Mouse (Mus musculus): Measurements from ENCODE around the gene Cox7a2l. TPM values are rescaled to one million over a fixed set of nuclear protein-coding genes. Genes with fewer than 3 reads are reported as not detected.
A peak's percentile ranks its signal among the peaks of the same experiment; 100 is the strongest.

The Cox7a2l gene
- total and polyA plus RNA-seq, 3 experiments, result 227 to 329 (median 278) TPM

- Histone ChIP-seq H3K27me3 (ENCODE audit: control insufficient read depth, insufficient read depth, low read length) (no peaks in the 10 kb centered on the region), H3K27ac (peak overlapping the region; percentile 98), H3K79me2 (replicated peaks; ENCODE audit: control insufficient read depth, insufficient read depth, low read length) (peaks cover 11% of the 10 kb centered on the region), H3K9ac (ENCODE audit: low read depth, low read length) (peak overlapping the region; percentile 73), H3K4me3 (peak overlapping the region; percentile 71), H3K36me3 (ENCODE audit: control insufficient read depth, insufficient read depth, low read length) (peaks cover 11% of the 10 kb centered on the region), H3K4me1 (ENCODE audit: control insufficient read depth, insufficient read depth, low read length) (peaks cover 5% of the 10 kb centered on the region; the same call in 1 of the 2 replicates)
- intact Hi-C loops (cut with DNase I), result loop anchor here (2.0 kb wide), 2 partner anchors 163 to 237 kb away; partner anchors contain the start of gene Eml4
- DNase-seq, result no peak
- WGBS, result under 1% methylated on average over 24 of the region's 24 CpGs
- no peak for TF ChIP-seq POLR2A (IDR thresholded peaks at IDR 0.05; ENCODE audit: insufficient read depth, low read depth, low read length)
- TF ChIP-seq CTCF (IDR thresholded peaks at IDR 0.05), result no peak
- TF ChIP-seq EP300 (IDR thresholded peaks at IDR 0.05; ENCODE audit: insufficient read depth, low read depth, low read length), result no peak
Observed at GRCm38 (mm10) chr17:83513655-83514212, 3.4 kb downstream of the Cox7a2l start.

- 76% methylated on average over 3 of the region's 3 CpGs for WGBS
- Histone ChIP-seq H3K4me3 (peak overlapping the region; percentile 71; the same call in 1 of the 2 replicates), H3K27ac (no peak overlapping the region), H3K9ac (ENCODE audit: low read depth, low read length) (no peak overlapping the region), H3K36me3 (ENCODE audit: control insufficient read depth, insufficient read depth, low read length) (peaks cover 11% of the 10 kb centered on the region), H3K79me2 (replicated peaks; ENCODE audit: control insufficient read depth, insufficient read depth, low read length) (peaks cover 13% of the 10 kb centered on the region), H3K27me3 (ENCODE audit: control insufficient read depth, insufficient read depth, low read length) (no peaks in the 10 kb centered on the region), H3K4me1 (ENCODE audit: control insufficient read depth, insufficient read depth, low read length) (peaks cover 5% of the 10 kb centered on the region; the same call in 1 of the 2 replicates)
- TF ChIP-seq EP300 (IDR thresholded peaks at IDR 0.05; ENCODE audit: insufficient read depth, low read depth, low read length), result no peak
- no peak for TF ChIP-seq POLR2A (IDR thresholded peaks at IDR 0.05; ENCODE audit: insufficient read depth, low read depth, low read length)
- TF ChIP-seq CTCF (IDR thresholded peaks at IDR 0.05), result no peak
- intact Hi-C loops (cut with DNase I), result no loop called here
- DNase-seq, result no peak
Observed at GRCm38 (mm10) chr17:83512130-83512529, 5.0 kb downstream of the Cox7a2l start.

- TF ChIP-seq CTCF (IDR thresholded peaks at IDR 0.05), result no peak
- no peak for TF ChIP-seq POLR2A (IDR thresholded peaks at IDR 0.05; ENCODE audit: insufficient read depth, low read depth, low read length)
- TF ChIP-seq EP300 (IDR thresholded peaks at IDR 0.05; ENCODE audit: insufficient read depth, low read depth, low read length), result no peak
- Histone ChIP-seq H3K27me3 (ENCODE audit: control insufficient read depth, insufficient read depth, low read length) (no peaks in the 10 kb centered on the region), H3K9ac (ENCODE audit: low read depth, low read length) (no peak overlapping the region), H3K27ac (no peak overlapping the region), H3K4me3 (no peak overlapping the region), H3K36me3 (ENCODE audit: control insufficient read depth, insufficient read depth, low read length) (peaks cover 3% of the 10 kb centered on the region; the same call in 1 of the 2 replicates), H3K4me1 (ENCODE audit: control insufficient read depth, insufficient read depth, low read length) (peaks cover 3% of the 10 kb centered on the region; the same call in 1 of the 2 replicates), H3K79me2 (replicated peaks; ENCODE audit: control insufficient read depth, insufficient read depth, low read length) (peaks cover 5% of the 10 kb centered on the region; the same call in 1 of the 2 replicates)
- DNase-seq, result no peak
- 87% methylated on average over 2 of the region's 2 CpGs for WGBS
- intact Hi-C loops (cut with DNase I), result no loop called here
Observed at GRCm38 (mm10) chr17:83503693-83504092, 13.4 kb downstream of the Cox7a2l start.

GRCm38 (mm10) chr17:83499692-83500091 lies 17.4 kb downstream of the Cox7a2l start:
- intact Hi-C loops (cut with DNase I), result no loop called here
- H3K4me1 ChIP-seq (ENCODE audit: control insufficient read depth, insufficient read depth, low read length), result no peaks in the 10 kb centered on the region
- H3K27me3 ChIP-seq (ENCODE audit: control insufficient read depth, insufficient read depth, low read length), result no peaks in the 10 kb centered on the region
- H3K27ac ChIP-seq, result no peak overlapping the region
- no peaks in the 10 kb centered on the region for H3K79me2 ChIP-seq (replicated peaks; ENCODE audit: control insufficient read depth, insufficient read depth, low read length)
- no peak for TF ChIP-seq CTCF (IDR thresholded peaks at IDR 0.05)
- no peak for TF ChIP-seq POLR2A (IDR thresholded peaks at IDR 0.05; ENCODE audit: insufficient read depth, low read depth, low read length)
- no peak for TF ChIP-seq EP300 (IDR thresholded peaks at IDR 0.05; ENCODE audit: insufficient read depth, low read depth, low read length)
- no peak for DNase-seq
- H3K4me3 ChIP-seq, result no peak overlapping the region
- H3K36me3 ChIP-seq (ENCODE audit: control insufficient read depth, insufficient read depth, low read length), result peaks cover 3% of the 10 kb centered on the region; the same call in 1 of the 2 replicates
- H3K9ac ChIP-seq (ENCODE audit: low read depth, low read length), result no peak overlapping the region
- 76% methylated on average over 4 of the region's 4 CpGs for WGBS

GRCm38 (mm10) chr17:83498889-83499288 lies 18.2 kb downstream of the Cox7a2l start:
- DNase-seq, result no peak
- TF ChIP-seq POLR2A (IDR thresholded peaks at IDR 0.05; ENCODE audit: insufficient read depth, low read depth, low read length) (no peak), EP300 (IDR thresholded peaks at IDR 0.05; ENCODE audit: insufficient read depth, low read depth, low read length) (no peak), CTCF (IDR thresholded peaks at IDR 0.05) (no peak)
- Histone ChIP-seq H3K27me3 (ENCODE audit: control insufficient read depth, insufficient read depth, low read length) (no peaks in the 10 kb centered on the region), H3K36me3 (ENCODE audit: control insufficient read depth, insufficient read depth, low read length) (peaks cover 3% of the 10 kb centered on the region; the same call in 1 of the 2 replicates), H3K27ac (no peak overlapping the region), H3K4me1 (ENCODE audit: control insufficient read depth, insufficient read depth, low read length) (no peaks in the 10 kb centered on the region), H3K9ac (ENCODE audit: low read depth, low read length) (no peak overlapping the region), H3K79me2 (replicated peaks; ENCODE audit: control insufficient read depth, insufficient read depth, low read length) (no peaks in the 10 kb centered on the region), H3K4me3 (no peak overlapping the region)
- intact Hi-C loops (cut with DNase I), result no loop called here
- 99% methylated on average over 5 of the region's 5 CpGs for WGBS

- 86% methylated on average over 3 of the region's 3 CpGs for WGBS
- H3K4me1 ChIP-seq (ENCODE audit: control insufficient read depth, insufficient read depth, low read length), result no peaks in the 10 kb centered on the region
- H3K36me3 ChIP-seq (ENCODE audit: control insufficient read depth, insufficient read depth, low read length), result no peaks in the 10 kb centered on the region
- H3K9ac ChIP-seq (ENCODE audit: low read depth, low read length), result no peak overlapping the region
- H3K27ac ChIP-seq, result no peak overlapping the region
- DNase-seq, result no peak
- no peaks in the 10 kb centered on the region for H3K79me2 ChIP-seq (replicated peaks; ENCODE audit: control insufficient read depth, insufficient read depth, low read length)
- intact Hi-C loops (cut with DNase I), result no loop called here
- no peaks in the 10 kb centered on the region for H3K27me3 ChIP-seq (ENCODE audit: control insufficient read depth, insufficient read depth, low read length)
- no peak for TF ChIP-seq POLR2A (IDR thresholded peaks at IDR 0.05; ENCODE audit: insufficient read depth, low read depth, low read length)
- H3K4me3 ChIP-seq, result no peak overlapping the region
Observed at GRCm38 (mm10) chr17:83487762-83488161, 29.4 kb downstream of the Cox7a2l start.

Measured in heart, adult 2 months (tissue).